Mouse (Mus musculus) liver, embryonic 14.5 days (tissue): ENCODE measurements around the gene Ntm. TPM values are rescaled to one million over a fixed set of nuclear protein-coding genes. Genes with fewer than 3 reads are reported as not detected.

Source experiments
- ATAC-seq: fragments of 200-750 bp; cut with Nextera tagmentation; 2 replicates; pipeline ENCODE4 v1.8.0; 2017; ENCODE audit warnings: moderate number of reproducible peaks, mild to moderate bottlenecking, moderate library complexity; ENCODE audit not compliant: insufficient read depth
- DNase-seq, 3 experiments: peaks; one replicate each; pipeline ENCODE4 v3.0.0-alpha.2; 2012 to 2013; ENCODE audit warnings: low read depth in 3 of 3, low spot score in 3 of 3
- H3K27ac ChIP-seq: fragments of 300-500 bp; sonication (generic); 2 replicates; pipeline ENCODE4 v1.5.1; 2014; ENCODE audit warnings: moderate library complexity, mild to moderate bottlenecking, control low read depth, inconsistent platforms
- H3K27me3 ChIP-seq: fragments of 300-500 bp; sonication (generic); 2 replicates; pipeline ENCODE4 v1.6.1; 2014; ENCODE audit warnings: mild to moderate bottlenecking, low read length, moderate library complexity; ENCODE audit not compliant: control insufficient read depth, insufficient read depth
- H3K36me3 ChIP-seq: fragments of 300-500 bp; sonication (generic); replicated peaks from 2 replicates; pipeline ENCODE4 v1.6.1; 2014; ENCODE audit warnings: low read depth; ENCODE audit not compliant: control insufficient read depth, insufficient read depth
- H3K4me1 ChIP-seq, 2 experiments: fragments of 200-500 bp in 1 of 2; fragments of 300-500 bp in 1 of 2; sonication (generic) in 1 of 2; replicated peaks; 2 replicates each; pipeline ENCODE4 v1.6.1; 2012 to 2014; ENCODE audit warnings: antibody characterized with exemption in 1 of 2, inconsistent platforms in 1 of 2, low read length in 1 of 2; ENCODE audit not compliant: control insufficient read depth in 2 of 2, insufficient read depth in 2 of 2
- H3K4me2 ChIP-seq: fragments of 300-500 bp; sonication (generic); 2 replicates; pipeline ENCODE4 v1.6.1; 2014; ENCODE audit warnings: low read depth, mild to moderate bottlenecking, control low read depth, moderate library complexity
- H3K4me3 ChIP-seq, 2 experiments: fragments of 200-500 bp in 1 of 2; fragments of 300-500 bp in 1 of 2; sonication (generic) in 1 of 2; 2 replicates each; pipeline ENCODE4 v1.5.1; 2012 to 2014; ENCODE audit warnings: low read depth in 2 of 2, low read length in 2 of 2, mild to moderate bottlenecking in 2 of 2, control low read depth in 1 of 2, inconsistent platforms in 1 of 2, moderate library complexity in 1 of 2; ENCODE audit not compliant: insufficient read depth in 1 of 2
- H3K9ac ChIP-seq: fragments of 300-500 bp; sonication (generic); replicated peaks from 2 replicates; pipeline ENCODE4 v1.6.1; 2014; ENCODE audit warnings: mild to moderate bottlenecking, control low read depth, moderate library complexity
- H3K9me3 ChIP-seq: fragments of 300-500 bp; sonication (generic); 2 replicates; pipeline ENCODE4 v1.6.1; 2016; ENCODE audit warnings: low read length, mixed read lengths; ENCODE audit not compliant: control insufficient read depth
- CTCF ChIP-seq: IDR thresholded peaks from 2 replicates; pipeline ENCODE4 v1.5.1; 2016; ENCODE audit warnings: antibody characterized with exemption, low read depth, control low read depth
- EP300 ChIP-seq: IDR thresholded peaks from 2 replicates; pipeline ENCODE4 v1.6.1; 2016; ENCODE audit warnings: antibody characterized with exemption, low read depth
- WGBS: fragments of 180-500 bp; shearing (Covaris S2); extraction: QIAGEN DNeasy Blood & Tissue Kit; methylation state at CpG from one replicate; pipeline ENCODE4 v1.1.7; 2014; ENCODE audit not compliant: insufficient replicate concordance; 5-methylcytosine and 5-hydroxymethylcytosine counted together
- polyA plus RNA-seq, 2 experiments: library from polyadenylated mRNA; depleted of rRNA in 1 of 2; stranded (reverse) in 1 of 2; unstranded in 1 of 2; fragments of >200 nt; fragmentation: Nextera tagmentation in 1 of 2; extraction: Ambion mirVana in 1 of 2; gene quantifications; 2 replicates each; pipeline versions ENCODE4 v1.2.1 to v1.2.3; 2012 to 2014

Gene Ntm
- polyA plus RNA-seq, 2 experiments = 0.21 to 0.30 TPM

- no peak for TF ChIP-seq CTCF
- WGBS = 63% methylated on average over 5 of the region's 5 CpGs
Observed at GRCm38 (mm10) chr9:29396101-29396500, 566.8 kb downstream of the Ntm start.

DNA sequence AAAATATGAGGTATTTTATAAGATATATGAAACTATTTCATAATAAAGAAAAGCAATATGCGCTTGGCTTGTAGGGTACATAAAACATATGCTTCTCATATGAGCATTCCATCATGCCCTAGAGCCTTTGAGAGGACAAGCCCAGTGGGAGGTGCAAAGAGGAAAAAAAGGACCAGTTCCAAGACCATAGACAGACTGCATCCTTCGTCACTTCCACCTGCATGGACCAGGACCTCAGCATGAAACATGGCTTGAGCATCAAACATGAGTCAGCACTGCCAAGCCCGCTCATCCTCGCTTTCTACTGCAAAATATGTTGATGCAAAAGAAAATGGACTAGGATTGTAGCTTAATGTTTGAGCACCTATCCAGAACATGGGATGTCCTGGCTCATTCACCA, 569.8 kb downstream of the Ntm start:
- 63% methylated on average over 4 of the region's 4 CpGs for WGBS
- no peak for TF ChIP-seq EP300
- no peak for TF ChIP-seq CTCF
- Histone ChIP-seq H3K27ac (no peak overlapping the region), H3K4me2 (no peak overlapping the region), H3K9me3 (no peaks in the 10 kb centered on the region), H3K27me3 (no peaks in the 10 kb centered on the region), H3K4me3 (no peak overlapping the region), H3K36me3 (no peaks in the 10 kb centered on the region), H3K4me1 (no peaks in the 10 kb centered on the region), H3K9ac (no peak overlapping the region)
- ATAC-seq = no peak
- no peak for DNase-seq

More at GRCm38 (mm10) chr9:29396101-29396500, 566.8 kb downstream of the Ntm start:
- Histone ChIP-seq H3K27me3 (no peaks in the 10 kb centered on the region), H3K9ac (no peak overlapping the region), H3K4me2 (no peak overlapping the region), H3K4me3 (no peak overlapping the region), H3K9me3 (no peaks in the 10 kb centered on the region), H3K27ac (no peak overlapping the region), H3K4me1 (no peaks in the 10 kb centered on the region), H3K36me3 (no peaks in the 10 kb centered on the region)
- no peak for ATAC-seq
- DNase-seq = no peak

- WGBS = 55% methylated on average over 11 of the region's 11 CpGs
- H3K4me2 ChIP-seq = no peak overlapping the region
- H3K36me3 ChIP-seq = no peaks in the 10 kb centered on the region
- H3K27me3 ChIP-seq = no peaks in the 10 kb centered on the region
- no peak for ATAC-seq
- no peak for DNase-seq
- no peaks in the 10 kb centered on the region for H3K9me3 ChIP-seq
- TF ChIP-seq EP300 (no peak), CTCF (no peak)
- no peak overlapping the region for H3K9ac ChIP-seq
- H3K4me3 ChIP-seq = no peak overlapping the region
- no peaks in the 10 kb centered on the region for H3K4me1 ChIP-seq
- H3K27ac ChIP-seq = no peak overlapping the region
Observed at GRCm38 (mm10) chr9:29390796-29391517, 572.0 kb downstream of the Ntm start.

DNA sequence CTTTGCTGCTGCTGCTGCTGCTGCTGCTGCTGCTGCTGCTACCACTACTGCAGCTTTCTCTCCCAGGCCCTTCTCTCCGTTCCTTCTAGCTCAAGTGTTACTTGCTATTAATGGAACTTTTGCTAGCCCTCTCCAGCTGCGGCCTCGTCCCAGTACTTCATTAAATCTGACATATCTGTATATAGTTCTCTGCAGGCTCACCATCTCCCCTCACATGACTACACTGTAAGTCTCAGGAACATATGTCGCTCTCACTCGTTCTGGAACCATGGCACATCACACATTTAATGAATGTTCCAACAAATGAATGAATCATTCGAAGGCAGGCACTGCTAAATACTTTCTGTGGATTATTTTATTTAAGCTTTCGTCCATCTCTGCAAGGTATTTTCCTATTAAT, 573.7 kb downstream of the Ntm start:
- Histone ChIP-seq H3K9me3 (no peaks in the 10 kb centered on the region), H3K36me3 (no peaks in the 10 kb centered on the region), H3K9ac (no peak overlapping the region), H3K4me1 (no peaks in the 10 kb centered on the region), H3K27me3 (no peaks in the 10 kb centered on the region), H3K4me2 (no peak overlapping the region), H3K4me3 (no peak overlapping the region), H3K27ac (no peak overlapping the region)
- DNase-seq (no peak), ATAC-seq (no peak)
- TF ChIP-seq CTCF (no peak), EP300 (no peak)
- 60% methylated on average over 7 of the region's 7 CpGs for WGBS

- 52% methylated on average over 4 of the region's 4 CpGs for WGBS
- Histone ChIP-seq H3K27me3 (no peaks in the 10 kb centered on the region), H3K4me3 (no peak overlapping the region)
Observed at GRCm38 (mm10) chr9:29387136-29387535, 575.8 kb downstream of the Ntm start.

More at GRCm38 (mm10) chr9:29387136-29387535, 575.8 kb downstream of the Ntm start:
- Histone ChIP-seq H3K36me3 (no peaks in the 10 kb centered on the region), H3K27ac (no peak overlapping the region), H3K4me1 (no peaks in the 10 kb centered on the region), H3K9ac (no peak overlapping the region), H3K9me3 (no peaks in the 10 kb centered on the region), H3K4me2 (no peak overlapping the region)
- TF ChIP-seq CTCF (no peak), EP300 (no peak)
- DNase-seq = no peak
- ATAC-seq = no peak
